Mouse (Mus musculus) kidney, adult 10 weeks (tissue): ENCODE measurements around the gene 4930562C15Rik. TPM values are rescaled to one million over a fixed set of nuclear protein-coding genes. Genes with fewer than 3 reads are reported as not detected.

Experiments used
- polyA plus RNA-seq: library from polyadenylated mRNA; stranded (reverse); fragments of 350-450 nt; fragmentation: Illumina TruSeq; extraction: RNeasy Lipid Tissue Mini Kit (QIAGEN cat#74804); gene quantifications from one replicate; pipeline ENCODE4 v1.2.3, GENCODE M21; 2014; ENCODE audit warnings: low read depth, low replicate concordance

The 4930562C15Rik gene
- not detected for polyA plus RNA-seq

DNA sequence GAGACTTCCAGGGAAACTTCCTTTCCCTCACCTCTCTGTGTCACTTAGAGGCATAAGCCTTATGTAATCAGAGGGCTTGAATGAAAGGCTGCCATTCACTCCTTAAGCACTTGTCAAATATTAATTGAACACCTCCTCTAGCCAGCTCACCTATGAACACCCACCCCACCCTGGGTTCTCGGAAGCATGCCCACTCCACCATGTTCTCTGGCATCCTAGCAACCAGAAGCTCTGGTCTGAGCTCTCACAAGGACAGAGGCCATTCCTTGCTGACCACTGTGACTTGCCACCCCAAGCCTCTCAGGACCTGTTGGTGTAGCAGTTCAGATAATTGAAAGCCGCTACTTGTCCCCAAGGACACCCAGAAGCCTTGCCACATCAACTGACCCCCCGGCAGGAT is at the start of gene 4930562C15Rik:
Gene 4930562C15Rik (plus strand): TSS at position 226 of the 400 bp plus-strand sequence.

DNA sequence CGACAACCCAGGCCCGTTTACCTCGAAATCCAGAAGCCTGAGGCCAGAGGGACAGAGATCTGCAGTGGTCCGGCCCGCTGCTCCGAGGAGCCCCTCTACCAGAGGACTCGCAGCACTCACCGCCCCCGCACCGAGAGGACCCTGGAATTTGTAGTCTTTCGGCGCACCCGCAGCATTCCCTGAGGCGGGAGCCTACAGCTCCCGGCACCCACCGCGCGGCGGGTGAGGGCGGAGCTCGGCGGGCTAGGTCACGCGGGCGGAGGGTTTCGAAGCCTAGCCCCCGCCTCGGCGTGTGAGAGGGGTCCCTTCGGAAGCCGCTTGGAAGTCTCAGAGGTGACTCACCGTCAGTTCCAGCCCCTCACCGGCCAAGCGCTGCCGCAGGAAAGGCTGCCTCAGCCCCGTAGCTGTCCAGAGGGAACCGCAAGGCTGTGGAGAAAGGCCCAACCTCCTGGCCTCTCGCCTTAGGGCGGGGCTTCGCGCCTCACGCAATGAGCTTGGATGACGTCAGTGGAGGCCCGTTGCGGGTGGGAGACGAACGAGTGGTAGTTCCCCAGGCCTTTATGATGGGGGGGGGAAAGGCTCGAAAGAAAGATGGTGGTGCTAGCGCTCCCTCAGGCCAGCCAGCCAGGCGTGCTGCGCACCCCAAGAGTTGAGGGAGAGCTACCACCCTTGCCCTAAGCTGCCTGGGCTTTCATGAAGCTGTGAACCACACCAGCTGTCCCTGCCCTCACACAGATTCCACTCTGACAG is 45.2 kb upstream of the 4930562C15Rik start, which contains the start of gene Cdip1:
Gene Cdip1 (minus strand): TSS at position 483 of the 750 bp plus-strand sequence.

DNA sequence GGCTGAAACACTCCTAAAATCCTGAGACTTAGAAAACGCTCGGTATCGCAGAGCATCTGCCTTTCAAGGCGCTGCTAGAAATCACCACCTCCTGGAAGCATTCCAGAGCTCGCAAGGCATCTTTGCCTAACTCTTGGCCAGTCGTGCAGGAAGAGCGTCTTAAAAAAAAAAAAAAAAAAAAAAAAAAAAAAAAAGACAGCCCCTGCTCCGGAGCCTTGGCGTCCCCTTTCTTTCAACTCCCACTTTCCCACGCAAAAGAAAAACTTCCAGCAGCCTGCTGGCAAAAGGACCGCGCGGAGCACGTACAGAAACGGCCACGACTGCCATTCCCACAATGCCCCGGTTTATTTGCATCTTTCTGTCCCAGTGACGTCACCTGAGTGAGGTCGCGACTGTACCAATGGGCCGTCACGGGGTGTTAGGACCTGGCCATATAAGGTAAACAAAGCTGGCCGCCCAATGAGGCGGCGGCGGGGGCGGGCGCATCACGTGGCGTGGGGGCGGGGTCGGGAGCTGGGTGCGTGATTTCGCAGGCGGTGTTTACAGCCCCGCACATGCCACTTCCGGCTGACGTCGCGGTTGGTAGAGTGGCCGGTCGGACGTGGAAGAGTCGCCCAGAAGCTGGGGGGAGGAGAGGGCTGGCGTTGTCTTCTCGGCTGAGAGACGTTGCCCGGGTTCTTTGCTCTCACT is 45.1 kb downstream of the 4930562C15Rik start, which contains the start of gene Ubald1:
Gene Ubald1 (minus strand): TSS at position 180 of the 690 bp plus-strand sequence.

DNA sequence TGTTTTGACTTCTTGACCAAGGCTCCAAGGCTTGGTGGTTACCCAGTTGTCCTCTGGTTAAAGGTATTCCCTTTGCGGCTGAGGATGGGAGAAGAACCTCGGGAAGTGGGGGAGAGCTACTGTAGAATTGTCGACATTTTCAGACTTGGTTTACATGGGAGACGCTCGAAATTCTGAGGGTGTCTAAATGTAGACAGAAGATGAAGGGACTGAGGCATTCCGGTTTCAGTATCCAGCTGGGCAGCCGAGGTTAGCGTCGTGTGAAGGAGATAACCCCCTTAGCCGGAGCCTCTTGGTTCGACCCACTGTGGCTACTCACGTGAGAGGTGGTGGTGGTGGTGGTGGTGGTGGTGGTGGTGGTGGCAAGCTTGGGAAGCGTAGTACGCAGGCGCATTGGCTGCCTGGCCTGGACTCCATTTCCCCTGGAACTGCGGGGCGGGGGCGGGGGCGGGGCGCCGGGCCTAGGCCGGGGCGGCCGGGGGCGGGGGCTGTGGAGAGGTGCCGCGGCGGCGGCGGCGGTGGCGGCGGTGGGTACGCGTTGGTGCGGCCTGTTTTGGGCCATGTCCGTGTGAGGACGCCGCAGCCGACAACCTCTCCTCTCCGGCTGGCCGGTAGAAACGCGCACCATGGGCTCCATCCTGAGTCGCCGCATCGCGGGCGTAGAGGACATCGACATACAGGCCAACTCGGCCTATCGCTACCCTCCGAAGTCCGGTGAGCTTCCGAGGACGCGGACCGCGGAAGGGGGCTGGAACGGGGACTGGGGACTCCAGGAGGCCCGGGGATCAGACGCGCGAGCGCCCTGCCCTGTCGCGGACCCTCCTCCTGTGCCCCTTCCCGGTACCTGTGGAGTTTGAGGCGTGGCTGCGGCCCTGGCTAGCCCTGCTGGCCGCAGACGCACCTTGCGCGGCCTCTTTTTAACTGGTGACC is 50.8 kb downstream of the 4930562C15Rik start, which contains the start of gene Mgrn1:
Gene Mgrn1 (plus strand): TSS at position 490 of the 930 bp plus-strand sequence.

Other genes starting within 250 kb of the 4930562C15Rik start
- 11.6 TPM for gene Glis2, start 240.7 kb upstream of the 4930562C15Rik start, polyA plus RNA-seq
- gene Pam16, start 210.4 kb upstream of the 4930562C15Rik start, polyA plus RNA-seq, result 21.6 TPM
- gene Vasn, start 195.5 kb upstream of the 4930562C15Rik start, polyA plus RNA-seq, result 2.0 TPM
- 57.5 TPM for gene Dnaja3, start 195.4 kb upstream of the 4930562C15Rik start, polyA plus RNA-seq
- gene Coro7, start 155.6 kb upstream of the 4930562C15Rik start, polyA plus RNA-seq, result 0.93 TPM
- gene Nmral1, start 116.1 kb upstream of the 4930562C15Rik start, polyA plus RNA-seq, result not detected
- gene Hmox2, start 109.1 kb upstream of the 4930562C15Rik start, polyA plus RNA-seq, result 79.2 TPM
- gene Cdip1, start 45.1 kb upstream of the 4930562C15Rik start, polyA plus RNA-seq, result 36.3 TPM
- gene Ubald1, start 44.9 kb downstream of the 4930562C15Rik start, polyA plus RNA-seq, result 0.77 TPM
- gene Mgrn1, start 50.8 kb downstream of the 4930562C15Rik start, polyA plus RNA-seq, result 11.9 TPM
- gene Nudt16l1, start 103.3 kb downstream of the 4930562C15Rik start, polyA plus RNA-seq, result 7.2 TPM
- gene Anks3, start 128.8 kb downstream of the 4930562C15Rik start, polyA plus RNA-seq, result 4.9 TPM
- gene Sept12, start 162.4 kb downstream of the 4930562C15Rik start, polyA plus RNA-seq, result not detected
- not detected for gene Smim22, start 171.9 kb downstream of the 4930562C15Rik start, polyA plus RNA-seq
- gene Rogdi, start 178.1 kb downstream of the 4930562C15Rik start, polyA plus RNA-seq, result 1.3 TPM
- gene Glyr1, start 214.4 kb downstream of the 4930562C15Rik start, polyA plus RNA-seq, result 82.7 TPM
- gene Ubn1, start 214.6 kb downstream of the 4930562C15Rik start, polyA plus RNA-seq, result 19.7 TPM